Comparison of ENCODE assay signal across 8 mouse cellular contexts in genomic region chr5:75209966-75210365, GRCm38 (mm10). TPM values are rescaled to one million over a fixed set of nuclear protein-coding genes. Genes with fewer than 3 reads are reported as not detected.
A peak's percentile ranks its signal among the peaks of the same experiment; 100 is the strongest.
DNase-seq lines count a peak whose midpoint lies in the region; ATAC-seq and TF ChIP-seq lines count a peak whose summit lies in the region.

No protein-coding gene starts in this region.

- H3K27me3 ChIP-seq in forebrain, embryonic 14.5 days (replicated peaks; ENCODE audit: control insufficient read depth, insufficient read depth, low read length), result no peaks in the 10 kb centered on the region
- no peaks in the 10 kb centered on the region for H3K27me3 ChIP-seq in forebrain, embryonic 11.5 days (ENCODE audit: control insufficient read depth, insufficient read depth, low read length)
- no peaks in the 10 kb centered on the region for H3K27me3 ChIP-seq in lung, embryonic 14.5 days (ENCODE audit: insufficient read depth, low read length)
- H3K27me3 ChIP-seq in hindbrain, postnatal 0 days (ENCODE audit: insufficient read depth, low read length), result no peaks in the 10 kb centered on the region
- no peaks in the 10 kb centered on the region for H3K27me3 ChIP-seq in stomach, embryonic 14.5 days (ENCODE audit: control insufficient read depth, insufficient read depth, low read length)

- no peak overlapping the region for H3K4me2 ChIP-seq in forebrain, embryonic 14.5 days (ENCODE audit: low read length)
- H3K4me2 ChIP-seq in forebrain, embryonic 11.5 days (ENCODE audit: low read depth, low read length, severe bottlenecking), result no peak overlapping the region
- no peak overlapping the region for H3K4me2 ChIP-seq in lung, embryonic 14.5 days
- H3K4me2 ChIP-seq in hindbrain, postnatal 0 days (ENCODE audit: low read depth, low read length), result no peak overlapping the region
- no peak overlapping the region for H3K4me2 ChIP-seq in stomach, embryonic 14.5 days (replicated peaks; ENCODE audit: low read depth, low read length)

- peak; percentile 79 for TF ChIP-seq CTCF in lung, embryonic 14.5 days (IDR thresholded peaks at IDR 0.05; ENCODE audit: low read depth)
- no peak for TF ChIP-seq CTCF in lung, adult 2 months (IDR thresholded peaks at IDR 0.05; ENCODE audit: insufficient read depth, low read length)
- TF ChIP-seq CTCF in hindbrain, postnatal 0 days (IDR thresholded peaks at IDR 0.05; ENCODE audit: low read depth), result peak; percentile 78

- no peaks in the 10 kb centered on the region for H3K36me3 ChIP-seq in forebrain, embryonic 14.5 days (ENCODE audit: control insufficient read depth, insufficient read depth, low read length)
- H3K36me3 ChIP-seq in forebrain, embryonic 11.5 days (ENCODE audit: control insufficient read depth, insufficient read depth, low read length), result no peaks in the 10 kb centered on the region
- H3K36me3 ChIP-seq in lung, embryonic 14.5 days (ENCODE audit: insufficient read depth), result no peaks in the 10 kb centered on the region
- H3K36me3 ChIP-seq in hindbrain, postnatal 0 days (ENCODE audit: insufficient read depth, low read length), result no peaks in the 10 kb centered on the region
- H3K36me3 ChIP-seq in stomach, embryonic 14.5 days (ENCODE audit: control insufficient read depth, insufficient read depth, low read length), result no peaks in the 10 kb centered on the region

- H3K9ac ChIP-seq in forebrain, embryonic 14.5 days (ENCODE audit: low read length), result no peak overlapping the region
- H3K9ac ChIP-seq in forebrain, embryonic 11.5 days (ENCODE audit: low read length), result no peak overlapping the region
- H3K9ac ChIP-seq in lung, embryonic 14.5 days, result no peak overlapping the region
- no peak overlapping the region for H3K9ac ChIP-seq in hindbrain, postnatal 0 days (replicated peaks; ENCODE audit: low read length)
- H3K9ac ChIP-seq in stomach, embryonic 14.5 days (replicated peaks; ENCODE audit: low read depth, low read length), result no peak overlapping the region

- no peak for TF ChIP-seq POLR2A in lung, adult 2 months (IDR thresholded peaks at IDR 0.05; ENCODE audit: borderline replicate concordance, extremely low read depth, low read depth, low read length)

- no peaks in the 10 kb centered on the region for H3K9me3 ChIP-seq in forebrain, embryonic 14.5 days (replicated peaks; ENCODE audit: control insufficient read depth, low read length)
- H3K9me3 ChIP-seq in forebrain, embryonic 11.5 days (ENCODE audit: control insufficient read depth, low read length), result no peaks in the 10 kb centered on the region
- no peaks in the 10 kb centered on the region for H3K9me3 ChIP-seq in lung, embryonic 14.5 days (ENCODE audit: low read depth, low read length)
- no peaks in the 10 kb centered on the region for H3K9me3 ChIP-seq in hindbrain, postnatal 0 days (ENCODE audit: low read length)
- H3K9me3 ChIP-seq in stomach, embryonic 14.5 days (ENCODE audit: control insufficient read depth, low read depth, low read length), result no peaks in the 10 kb centered on the region

- peak; percentile 72 for DNase-seq in forebrain, embryonic 14.5 days (ENCODE audit: low spot score)
- no peak for DNase-seq in forebrain, embryonic 11.5 days (ENCODE audit: low spot score)
- peak; percentile 90 for DNase-seq in lung, embryonic 14.5 days
- no peak for DNase-seq in lung, adult 2 months
- peak; percentile 77 for DNase-seq in hindbrain, postnatal 0 days (ENCODE audit: low spot score)
- DNase-seq in testis, postnatal 14 days (ENCODE audit: low spot score), result no peak
- no peak for DNase-seq in thymus, postnatal 10 days (ENCODE audit: low spot score in 2 of 2)

- ATAC-seq in forebrain, embryonic 14.5 days, result peak; percentile 29; the same call in 1 of the 2 replicates
- no peak for ATAC-seq in forebrain, embryonic 11.5 days (replicated peaks; ENCODE audit: low FRiP score)
- ATAC-seq in lung, embryonic 14.5 days (ENCODE audit: insufficient read depth), result peak; percentile 82
- 0 out of 2 replicates have a peak, but pooled peaks have one; percentile 50 for ATAC-seq in hindbrain, postnatal 0 days
- peak; percentile 33; the same call in 1 of the 2 replicates for ATAC-seq in stomach, embryonic 14.5 days (ENCODE audit: insufficient number of reproducible peaks, insufficient read depth, low FRiP score, low read depth)

- no peaks in the 10 kb centered on the region for H3K4me1 ChIP-seq in forebrain, embryonic 14.5 days (ENCODE audit: control insufficient read depth, insufficient read depth, low read length)
- H3K4me1 ChIP-seq in forebrain, embryonic 11.5 days (replicated peaks; ENCODE audit: control insufficient read depth, insufficient read depth, low read length), result no peaks in the 10 kb centered on the region
- no peaks in the 10 kb centered on the region for H3K4me1 ChIP-seq in lung, embryonic 14.5 days (ENCODE audit: insufficient read depth)
- peaks cover 2% of the 10 kb centered on the region; the same call in 1 of the 2 replicates for H3K4me1 ChIP-seq in lung, adult 2 months (ENCODE audit: control insufficient read depth, insufficient read depth, low read length)
- no peaks in the 10 kb centered on the region for H3K4me1 ChIP-seq in hindbrain, postnatal 0 days (ENCODE audit: insufficient read depth, low read length)
- H3K4me1 ChIP-seq in stomach, embryonic 14.5 days (ENCODE audit: control insufficient read depth, insufficient read depth, low read length), result no peaks in the 10 kb centered on the region

- no peak overlapping the region for H3K4me3 ChIP-seq in forebrain, embryonic 14.5 days (ENCODE audit: low read depth, low read length)
- H3K4me3 ChIP-seq in forebrain, embryonic 11.5 days (ENCODE audit: low read depth, low read length), result no peak overlapping the region
- no peak overlapping the region for H3K4me3 ChIP-seq in lung, embryonic 14.5 days (ENCODE audit: low read depth, low read length)
- H3K4me3 ChIP-seq in lung, adult 2 months (replicated peaks; ENCODE audit: extremely low read depth, low read depth, low read length), result no peak overlapping the region
- no peak overlapping the region for H3K4me3 ChIP-seq in hindbrain, postnatal 0 days (ENCODE audit: low read length)
- no peak overlapping the region for H3K4me3 ChIP-seq in stomach, embryonic 14.5 days (ENCODE audit: low read depth, low read length)

- WGBS in forebrain, embryonic 14.5 days, result 6% methylated on average over 1 of the region's 1 CpGs
- 19% methylated on average over 1 of the region's 1 CpGs for WGBS in forebrain, embryonic 11.5 days
- 0% methylated on average over 1 of the region's 1 CpGs for WGBS in lung, embryonic 14.5 days
- WGBS in lung, adult 2 months, result 8% methylated on average over 1 of the region's 1 CpGs
- 6% methylated on average over 1 of the region's 1 CpGs for WGBS in hindbrain, postnatal 0 days
- 18% methylated on average over 1 of the region's 1 CpGs for WGBS in stomach, embryonic 14.5 days

- no peak overlapping the region for H3K27ac ChIP-seq in forebrain, embryonic 14.5 days (ENCODE audit: low read depth, low read length)
- no peak overlapping the region for H3K27ac ChIP-seq in forebrain, embryonic 11.5 days (ENCODE audit: low read depth, low read length)
- no peak overlapping the region for H3K27ac ChIP-seq in lung, embryonic 14.5 days (ENCODE audit: low read depth)
- H3K27ac ChIP-seq in hindbrain, postnatal 0 days, result no peak overlapping the region
- no peak overlapping the region for H3K27ac ChIP-seq in stomach, embryonic 14.5 days (ENCODE audit: low read length)

RNA-seq across cellular contexts. Expression of gene Pdgfra, which starts 57.9 kb away (rescaled TPM):
- 7.0 and 10.9 TPM in 2 replicates for polyA plus RNA-seq in forebrain, embryonic 14.5 days (2014; fragmentation: Nextera tagmentation; extraction: Ambion mirVana)
- 21.6 and 24.0 TPM in 2 replicates for polyA plus RNA-seq in forebrain, embryonic 11.5 days (2014; fragmentation: Nextera tagmentation; extraction: Ambion mirVana)
- 48.1 and 50.4 TPM in 2 replicates for polyA plus RNA-seq in lung, embryonic 14.5 days (2014; fragmentation: Nextera tagmentation; extraction: Ambion mirVana)
- polyA plus RNA-seq in lung, adult 2 months (2012; rRNA removed), result 51.0 and 82.2 TPM in 2 replicates
- 60.2 and 63.0 TPM in 2 replicates for total RNA-seq in hindbrain, postnatal 0 days (2014; rRNA removed)
- polyA plus RNA-seq in hindbrain, postnatal 0 days (2015; fragmentation: Nextera tagmentation; extraction: Ambion mirVana), result 21.9 and 25.7 TPM in 2 replicates
- 56.3 and 57.7 TPM in 2 replicates for polyA plus RNA-seq in stomach, embryonic 14.5 days (2014; fragmentation: Nextera tagmentation; extraction: Ambion mirVana)

Comparison
In these comparisons a context has a peak if more than half of its experiments do, and no peak if none do; other contexts are left out.
1. DNase-seq: peak in forebrain, embryonic 14.5 days (single experiment), lung, embryonic 14.5 days (single experiment) and hindbrain, postnatal 0 days (single experiment); none in forebrain, embryonic 11.5 days (single experiment), lung, adult 2 months (single experiment), testis, postnatal 14 days (single experiment) and thymus, postnatal 10 days (0 of 2).